Mouse (Mus musculus) spleen, adult 2 months (tissue): Measurements from ENCODE around the gene Klra2.

Source experiments
- CTCF ChIP-seq: fragments of 200-500 bp; IDR thresholded peaks from 2 replicates; pipeline ENCODE4 v1.5.1; 2011; ENCODE audit warnings: mild to moderate bottlenecking, inconsistent platforms; ENCODE audit not compliant: insufficient read depth, insufficient read length, insufficient replicate concordance; ENCODE audit errors: extremely low read depth
- POLR2A ChIP-seq: fragments of 200-500 bp; IDR thresholded peaks from 2 replicates; pipeline ENCODE4 v1.6.1; 2011; ENCODE audit warnings: low read depth, low read length, inconsistent platforms

DNA sequence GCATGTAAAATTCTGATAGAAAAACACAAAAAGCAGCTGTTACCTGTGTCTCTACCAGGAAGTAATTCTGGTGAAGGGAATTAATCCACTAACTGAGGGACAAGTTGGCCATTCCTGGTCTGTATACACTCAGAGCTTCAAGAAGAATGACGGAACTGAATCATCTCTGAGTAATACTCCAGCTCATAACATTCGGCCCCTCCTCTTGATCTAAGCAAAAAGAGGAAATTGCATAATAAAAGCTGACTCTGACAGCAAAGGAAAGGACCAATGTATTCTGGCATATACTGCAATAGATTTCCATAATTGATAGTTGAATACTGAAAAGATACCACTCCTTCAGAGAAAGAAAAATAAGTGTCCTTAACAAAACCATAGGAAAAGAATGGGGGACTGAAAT, at the start of gene Klra2:
- TF ChIP-seq CTCF (no peak), POLR2A (no peak)
